Mouse (Mus musculus): ENCODE measurements around the gene Nfasc. TPM values are rescaled to one million over a fixed set of nuclear protein-coding genes. Genes with fewer than 3 reads are reported as not detected.

Nfasc gene
- polyA plus RNA-seq, 1 experiment: 7.6 TPM

DNA sequence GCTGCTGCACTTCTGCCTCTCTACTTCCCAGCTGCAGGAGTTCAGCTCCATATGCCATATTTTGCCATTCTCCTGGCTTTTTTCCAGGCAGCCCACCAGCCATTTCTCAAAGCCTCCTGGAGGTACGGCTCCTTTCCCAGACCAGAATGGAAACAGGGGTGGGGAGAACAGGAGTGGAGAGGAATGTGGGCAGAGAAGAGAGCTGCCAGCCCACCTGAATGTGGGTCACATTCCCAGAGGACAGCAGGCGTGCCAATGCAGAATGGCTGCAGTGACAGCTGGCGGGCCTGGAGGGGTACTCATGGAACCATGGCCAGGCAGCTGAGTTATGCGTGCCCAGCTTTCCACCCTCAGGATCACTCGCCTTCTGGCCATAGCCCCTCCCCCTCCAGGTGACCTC lies 32.2 kb downstream of the Nfasc start:
- H3K27me3 ChIP-seq (ENCODE audit: control insufficient read depth, insufficient read depth, low read length): no peaks in the 10 kb centered on the region; the same call in 1 of the 2 replicates
- 75% methylated on average over 5 of the region's 5 CpGs for WGBS
- no peaks in the 10 kb centered on the region for H3K36me3 ChIP-seq (ENCODE audit: control insufficient read depth, insufficient read depth, low read length)
- no peak overlapping the region for H3K27ac ChIP-seq (ENCODE audit: insufficient read depth, low read length)
- no peaks in the 10 kb centered on the region for H3K4me1 ChIP-seq (ENCODE audit: control insufficient read depth, insufficient read depth, insufficient read length)
- no peak for DNase-seq (ENCODE audit: low read depth in 1 of 2, low spot score in 2 of 2)
- no peak for TF ChIP-seq POLR2A (IDR thresholded peaks at IDR 0.05; ENCODE audit: low read depth, low read length)
- TF ChIP-seq CTCF (IDR thresholded peaks at IDR 0.05; ENCODE audit: extremely low read depth, insufficient read depth, insufficient read length, insufficient replicate concordance): no peak
- H3K4me3 ChIP-seq (ENCODE audit: extremely low read depth, insufficient read depth, insufficient read length): no peak overlapping the region

GRCm38 (mm10) chr1:132707301-132707700 lies 34.3 kb downstream of the Nfasc start:
- no peak for DNase-seq (ENCODE audit: low read depth in 1 of 2, low spot score in 2 of 2)
- no peak overlapping the region for H3K27ac ChIP-seq (ENCODE audit: insufficient read depth, low read length)
- no peak overlapping the region for H3K4me3 ChIP-seq (ENCODE audit: extremely low read depth, insufficient read depth, insufficient read length)
- H3K36me3 ChIP-seq (ENCODE audit: control insufficient read depth, insufficient read depth, low read length): no peaks in the 10 kb centered on the region
- no peaks in the 10 kb centered on the region; the same call in 1 of the 2 replicates for H3K27me3 ChIP-seq (ENCODE audit: control insufficient read depth, insufficient read depth, low read length)
- 62% methylated on average over 8 of the region's 8 CpGs for WGBS
- H3K4me1 ChIP-seq (ENCODE audit: control insufficient read depth, insufficient read depth, insufficient read length): no peaks in the 10 kb centered on the region
- TF ChIP-seq POLR2A (IDR thresholded peaks at IDR 0.05; ENCODE audit: low read depth, low read length) (no peak), CTCF (IDR thresholded peaks at IDR 0.05; ENCODE audit: extremely low read depth, insufficient read depth, insufficient read length, insufficient replicate concordance) (no peak)

DNA sequence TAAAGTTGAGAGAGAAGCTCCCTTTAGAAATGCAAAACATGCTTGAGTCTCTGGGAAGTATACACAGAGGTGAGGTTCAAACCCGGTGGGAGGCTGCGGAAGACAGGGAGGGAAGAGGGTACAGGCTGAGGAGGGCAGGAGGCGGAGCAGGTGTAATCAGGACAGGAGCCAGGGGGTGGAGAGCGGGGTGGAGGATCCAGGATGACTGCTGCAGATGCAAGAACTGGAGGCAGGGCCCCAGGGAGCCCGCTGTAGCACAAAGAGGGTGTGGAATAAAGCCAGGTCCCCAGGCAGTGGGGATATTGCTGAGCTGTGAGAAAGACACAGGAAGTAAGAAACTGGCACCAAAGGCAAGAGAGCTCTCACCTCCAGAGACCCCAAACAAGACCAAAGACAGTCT lies 38.1 kb downstream of the Nfasc start:
- H3K27me3 ChIP-seq (ENCODE audit: control insufficient read depth, insufficient read depth, low read length): no peaks in the 10 kb centered on the region; the same call in 1 of the 2 replicates
- no peaks in the 10 kb centered on the region for H3K4me1 ChIP-seq (ENCODE audit: control insufficient read depth, insufficient read depth, insufficient read length)
- H3K36me3 ChIP-seq (ENCODE audit: control insufficient read depth, insufficient read depth, low read length): no peaks in the 10 kb centered on the region
- no peak overlapping the region for H3K27ac ChIP-seq (ENCODE audit: insufficient read depth, low read length)
- WGBS: 51% methylated on average over 5 of the region's 5 CpGs
- H3K4me3 ChIP-seq (ENCODE audit: extremely low read depth, insufficient read depth, insufficient read length): no peak overlapping the region
- no peak for DNase-seq (ENCODE audit: low read depth in 1 of 2, low spot score in 2 of 2)
- TF ChIP-seq CTCF (IDR thresholded peaks at IDR 0.05; ENCODE audit: extremely low read depth, insufficient read depth, insufficient read length, insufficient replicate concordance): no peak
- no peak for TF ChIP-seq POLR2A (IDR thresholded peaks at IDR 0.05; ENCODE audit: low read depth, low read length)

GRCm38 (mm10) chr1:132696926-132697325 lies 44.7 kb downstream of the Nfasc start:
- WGBS: 80% methylated on average over 4 of the region's 4 CpGs

GRCm38 (mm10) chr1:132696232-132696631 lies 45.4 kb downstream of the Nfasc start:
- no peak for DNase-seq (ENCODE audit: low read depth in 1 of 2, low spot score in 2 of 2)
- Histone ChIP-seq H3K36me3 (ENCODE audit: control insufficient read depth, insufficient read depth, low read length) (no peaks in the 10 kb centered on the region), H3K27me3 (ENCODE audit: control insufficient read depth, insufficient read depth, low read length) (no peaks in the 10 kb centered on the region), H3K4me1 (ENCODE audit: control insufficient read depth, insufficient read depth, insufficient read length) (no peaks in the 10 kb centered on the region), H3K4me3 (ENCODE audit: extremely low read depth, insufficient read depth, insufficient read length) (no peak overlapping the region), H3K27ac (ENCODE audit: insufficient read depth, low read length) (no peak overlapping the region)
- TF ChIP-seq POLR2A (IDR thresholded peaks at IDR 0.05; ENCODE audit: low read depth, low read length) (no peak), CTCF (IDR thresholded peaks at IDR 0.05; ENCODE audit: extremely low read depth, insufficient read depth, insufficient read length, insufficient replicate concordance) (no peak)
- 46% methylated on average over 2 of the region's 2 CpGs for WGBS

More at GRCm38 (mm10) chr1:132696926-132697325, 44.7 kb downstream of the Nfasc start:
- no peaks in the 10 kb centered on the region for H3K4me1 ChIP-seq (ENCODE audit: control insufficient read depth, insufficient read depth, insufficient read length)
- no peaks in the 10 kb centered on the region for H3K27me3 ChIP-seq (ENCODE audit: control insufficient read depth, insufficient read depth, low read length)
- DNase-seq (ENCODE audit: low read depth in 1 of 2, low spot score in 2 of 2): no peak
- TF ChIP-seq CTCF (IDR thresholded peaks at IDR 0.05; ENCODE audit: extremely low read depth, insufficient read depth, insufficient read length, insufficient replicate concordance): no peak
- no peak for TF ChIP-seq POLR2A (IDR thresholded peaks at IDR 0.05; ENCODE audit: low read depth, low read length)
- no peaks in the 10 kb centered on the region for H3K36me3 ChIP-seq (ENCODE audit: control insufficient read depth, insufficient read depth, low read length)
- no peak overlapping the region for H3K4me3 ChIP-seq (ENCODE audit: extremely low read depth, insufficient read depth, insufficient read length)
- H3K27ac ChIP-seq (ENCODE audit: insufficient read depth, low read length): no peak overlapping the region

GRCm38 (mm10) chr1:132694007-132694406 lies 47.6 kb downstream of the Nfasc start:
- TF ChIP-seq POLR2A (IDR thresholded peaks at IDR 0.05; ENCODE audit: low read depth, low read length) (no peak), CTCF (IDR thresholded peaks at IDR 0.05; ENCODE audit: extremely low read depth, insufficient read depth, insufficient read length, insufficient replicate concordance) (no peak)
- Histone ChIP-seq H3K4me3 (ENCODE audit: extremely low read depth, insufficient read depth, insufficient read length) (no peak overlapping the region), H3K27me3 (ENCODE audit: control insufficient read depth, insufficient read depth, low read length) (no peaks in the 10 kb centered on the region), H3K27ac (ENCODE audit: insufficient read depth, low read length) (no peak overlapping the region), H3K4me1 (ENCODE audit: control insufficient read depth, insufficient read depth, insufficient read length) (no peaks in the 10 kb centered on the region), H3K36me3 (ENCODE audit: control insufficient read depth, insufficient read depth, low read length) (no peaks in the 10 kb centered on the region)
- WGBS: 82% methylated on average over 9 of the region's 9 CpGs
- DNase-seq (ENCODE audit: low read depth in 1 of 2, low spot score in 2 of 2): no peak

DNA sequence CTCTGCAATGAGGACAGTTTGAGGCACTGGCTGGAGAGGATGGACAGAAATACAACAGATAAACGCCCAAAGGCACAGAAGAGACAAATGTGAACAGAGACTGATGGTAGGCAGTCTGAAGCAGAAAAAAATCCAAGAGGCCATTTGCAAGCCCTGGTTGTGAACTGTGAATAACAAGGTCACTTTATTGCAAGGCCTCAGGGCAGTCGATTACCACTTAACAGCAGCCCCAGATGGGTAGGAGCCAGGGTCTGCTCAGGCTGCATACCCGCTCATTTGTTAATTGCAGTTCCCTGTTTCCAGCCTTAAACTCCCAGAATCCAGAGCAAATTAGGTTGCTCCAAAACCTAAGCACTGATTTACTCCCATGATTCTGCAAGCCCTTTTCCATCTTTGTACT lies 52.4 kb downstream of the Nfasc start:
- 59% methylated on average over 3 of the region's 3 CpGs for WGBS
- H3K36me3 ChIP-seq (ENCODE audit: control insufficient read depth, insufficient read depth, low read length): no peaks in the 10 kb centered on the region
- no peak for DNase-seq (ENCODE audit: low read depth in 1 of 2, low spot score in 2 of 2)
- H3K27me3 ChIP-seq (ENCODE audit: control insufficient read depth, insufficient read depth, low read length): no peaks in the 10 kb centered on the region
- no peak overlapping the region for H3K27ac ChIP-seq (ENCODE audit: insufficient read depth, low read length)
- H3K4me3 ChIP-seq (ENCODE audit: extremely low read depth, insufficient read depth, insufficient read length): no peak overlapping the region
- no peaks in the 10 kb centered on the region for H3K4me1 ChIP-seq (ENCODE audit: control insufficient read depth, insufficient read depth, insufficient read length)
- TF ChIP-seq CTCF (IDR thresholded peaks at IDR 0.05; ENCODE audit: extremely low read depth, insufficient read depth, insufficient read length, insufficient replicate concordance) (no peak), POLR2A (IDR thresholded peaks at IDR 0.05; ENCODE audit: low read depth, low read length) (no peak)
